Mouse (Mus musculus) brain, embryonic 14.5 days (tissue): Measurements from ENCODE around the gene Kdm4a.

Source experiments
- CTCF ChIP-seq: fragments of 200-500 bp; IDR thresholded peaks from 2 replicates; pipeline ENCODE4 v1.5.1; 2012; ENCODE audit warnings: inconsistent platforms, mild to moderate bottlenecking, moderate library complexity, borderline replicate concordance; ENCODE audit not compliant: insufficient read depth, insufficient read length; ENCODE audit errors: extremely low read depth
- POLR2A ChIP-seq: fragments of 200-500 bp; IDR thresholded peaks from 2 replicates; pipeline ENCODE4 v1.6.1; 2012; ENCODE audit warnings: mild to moderate bottlenecking, inconsistent platforms, borderline replicate concordance; ENCODE audit not compliant: poor library complexity, insufficient read depth, insufficient read length, severe bottlenecking; ENCODE audit errors: extremely low read depth

GRCm38 (mm10) chr4:118088771-118089170 is 91.1 kb downstream of the Kdm4a start:
- TF ChIP-seq POLR2A (no peak), CTCF (no peak)
